Mouse (Mus musculus): Measurements from ENCODE around the gene Itga8.
A peak's percentile ranks its signal among the peaks of the same experiment; 100 is the strongest.

The Itga8 gene

DNA sequence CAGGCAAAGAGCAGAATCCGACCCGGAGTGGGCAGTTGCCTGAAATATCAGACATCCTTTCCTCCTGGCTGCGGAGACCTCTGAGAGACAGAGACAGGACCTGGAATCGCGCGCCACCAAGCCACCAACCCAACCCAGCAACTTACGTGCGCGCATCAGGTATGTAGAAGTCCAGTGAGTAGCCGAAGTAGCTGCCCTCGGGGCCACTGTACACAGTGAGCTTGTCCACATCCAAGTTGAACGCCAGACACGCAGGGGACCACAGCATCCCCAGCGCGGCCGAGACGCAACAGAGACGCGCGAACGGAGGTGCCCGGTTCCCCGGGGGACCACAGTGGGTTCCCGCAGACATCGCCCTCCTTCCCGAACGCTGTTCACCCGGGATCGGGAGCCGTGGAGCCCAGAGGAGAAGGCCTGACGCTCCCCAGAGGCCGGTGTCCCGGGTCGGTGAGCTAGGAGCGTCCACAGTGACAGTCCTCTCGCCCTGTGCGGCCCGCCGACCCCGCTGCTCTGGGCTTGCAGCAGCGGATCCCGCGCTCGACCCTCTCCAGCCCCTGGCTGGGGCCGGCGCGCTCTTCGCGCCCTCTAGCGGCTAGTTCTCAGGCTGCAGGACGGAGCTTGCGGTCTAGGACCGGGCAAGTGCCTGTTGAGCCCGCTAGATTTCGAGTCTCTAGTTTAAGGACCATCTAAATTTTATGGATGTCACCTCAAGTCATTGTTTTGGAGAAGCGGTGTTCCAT is at the start of gene Itga8:
Gene Itga8, minus strand, starts transcription at position 492 of the 740 bp plus-strand sequence.
- DNase-seq (ENCODE audit: low spot score in 2 of 2), result peak; percentile 53 to 83

DNA sequence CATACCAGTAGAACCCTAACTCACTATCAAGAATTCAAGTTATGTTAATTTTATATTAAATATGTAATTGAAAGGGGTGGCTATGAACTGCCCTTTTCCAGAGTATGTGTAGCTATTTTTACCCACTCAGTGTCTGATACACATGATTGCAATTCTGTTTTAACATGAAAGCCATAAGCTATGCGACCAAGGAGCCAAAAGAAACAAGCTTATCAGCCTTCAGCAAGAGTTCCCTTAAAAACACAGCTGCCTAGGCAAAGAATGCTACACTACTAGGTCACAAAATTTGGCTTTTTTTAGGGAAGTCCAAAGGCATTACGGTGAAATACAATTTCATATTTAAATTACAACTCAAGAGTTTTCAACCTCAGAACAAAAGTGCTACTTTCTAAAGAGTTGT is 47.2 kb upstream of the Itga8 start:
- no peak for DNase-seq (ENCODE audit: low spot score in 2 of 2)

DNA sequence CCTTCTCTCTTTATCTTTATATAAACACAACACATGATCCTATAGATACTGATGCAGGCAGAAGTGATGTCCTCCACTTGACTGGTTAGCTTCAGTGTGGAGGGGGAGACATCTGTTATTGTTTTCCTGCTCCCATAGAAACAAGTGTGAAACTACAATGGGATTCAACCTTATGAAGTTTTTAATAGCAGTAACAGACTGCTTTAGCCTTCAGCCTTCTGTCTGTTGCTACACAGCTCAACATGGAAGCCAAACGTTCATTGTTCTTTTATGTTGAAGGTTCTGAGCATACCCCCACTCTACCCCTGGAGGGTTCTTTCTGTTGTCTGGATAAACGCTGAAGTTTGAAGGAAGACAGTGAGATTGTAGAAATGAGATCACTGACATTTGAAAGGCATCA is 30.2 kb upstream of the Itga8 start:
- no peak for DNase-seq (ENCODE audit: low spot score in 2 of 2)

DNA sequence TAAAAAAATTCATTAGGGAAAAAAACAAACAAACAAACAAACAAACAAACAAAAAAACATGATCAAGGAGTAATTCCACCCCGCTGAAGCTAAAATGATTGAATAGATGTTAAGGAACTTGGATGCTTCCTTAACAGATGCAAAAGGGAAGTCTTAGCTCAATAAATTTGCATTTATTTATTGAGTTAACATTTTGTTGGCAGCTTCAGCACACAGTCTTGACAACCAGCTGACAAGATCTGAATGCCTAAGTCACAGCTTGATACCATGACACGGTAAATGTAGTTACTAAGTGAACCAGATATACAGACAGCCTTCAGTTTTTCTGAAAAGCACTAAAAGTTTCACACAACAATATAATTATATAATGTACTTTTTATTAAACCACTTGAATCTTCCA is 27.9 kb upstream of the Itga8 start:
- DNase-seq (ENCODE audit: low spot score in 2 of 2), result no peak

DNA sequence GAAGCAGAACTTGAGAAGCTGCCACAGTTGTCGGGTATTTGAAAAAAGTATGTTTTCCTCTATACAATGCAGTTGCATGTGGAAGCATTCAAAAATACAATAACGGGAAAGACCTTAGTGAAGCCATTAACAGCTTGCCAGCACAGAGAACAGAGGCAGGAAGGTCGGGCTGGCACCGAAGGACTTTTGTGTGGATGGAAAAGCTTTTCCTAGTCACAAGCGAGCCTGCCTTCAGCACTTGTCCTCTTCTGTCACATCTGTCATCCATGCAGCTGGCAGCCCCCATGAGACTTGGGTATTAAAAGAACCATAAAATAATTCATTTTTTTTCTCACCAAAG is 27.3 kb upstream of the Itga8 start:
- no peak for DNase-seq (ENCODE audit: low spot score in 2 of 2)

DNA sequence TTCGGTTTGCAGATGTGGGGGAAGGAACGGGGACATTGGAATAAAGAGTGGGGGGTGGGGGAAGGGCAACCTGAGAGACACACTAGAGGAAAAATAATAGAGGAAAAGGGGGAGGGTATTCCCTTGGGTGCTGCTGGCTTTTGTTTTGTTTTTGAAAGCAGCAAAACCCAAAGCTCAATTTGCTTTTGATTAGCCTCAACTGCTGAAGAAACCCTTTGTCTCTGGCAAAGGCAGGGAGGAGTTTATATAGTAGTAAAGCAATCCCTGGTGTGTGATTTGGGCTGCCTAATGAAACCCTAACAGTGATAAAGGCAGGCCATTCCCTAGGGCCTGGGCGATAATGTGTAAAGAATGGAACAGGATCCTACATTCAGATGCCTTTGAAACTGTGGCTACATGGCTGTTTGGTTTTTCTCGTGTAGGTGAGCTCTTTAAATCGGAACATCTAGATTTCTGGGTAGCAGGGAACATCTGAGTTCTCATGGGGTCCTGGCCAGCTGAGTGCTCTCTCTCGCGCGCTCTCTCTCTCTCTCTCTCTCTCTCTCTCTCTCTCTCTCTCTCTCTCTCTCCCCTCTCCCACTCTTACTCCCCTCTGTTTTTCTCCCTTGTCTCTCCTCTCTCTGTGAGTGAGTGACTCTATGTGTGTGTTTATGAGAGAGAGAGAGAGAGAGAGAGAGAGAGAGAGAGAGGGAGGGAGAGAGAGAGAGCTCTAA is 26.8 kb upstream of the Itga8 start:
- DNase-seq (ENCODE audit: low spot score in 2 of 2), result no peak

DNA sequence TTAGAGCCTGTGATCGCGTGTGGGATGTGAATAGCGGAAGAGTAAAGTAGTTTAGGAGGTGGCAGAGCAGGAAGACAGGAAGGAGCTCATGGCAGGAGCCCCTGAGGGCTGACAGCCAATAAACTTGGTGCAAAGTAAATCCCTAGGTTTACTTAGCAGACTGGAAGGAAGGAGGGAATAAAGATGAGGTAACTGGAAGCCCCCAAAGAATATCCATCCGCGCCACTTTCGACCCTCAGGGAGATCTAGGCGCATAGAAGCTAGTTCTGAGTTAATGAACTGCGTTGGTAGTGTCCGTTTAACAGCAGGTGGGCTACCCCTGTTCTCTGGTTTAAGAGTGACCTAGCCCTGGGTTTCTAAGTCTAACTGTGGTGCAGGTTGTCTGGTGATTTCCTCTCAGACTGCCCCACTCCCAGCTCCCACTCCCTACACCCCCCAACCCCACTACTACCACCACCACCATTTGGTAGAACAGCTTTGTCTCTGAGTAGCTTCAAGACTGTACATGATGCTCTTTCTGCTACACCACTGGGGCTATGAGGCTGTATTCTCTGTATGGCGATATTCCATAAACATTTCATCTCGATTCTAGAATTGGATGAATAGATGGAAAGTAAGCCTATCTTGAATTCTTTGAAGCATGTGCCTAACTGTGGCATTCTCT is 26.1 kb upstream of the Itga8 start:
- DNase-seq (ENCODE audit: low spot score in 2 of 2), result no peak

DNA sequence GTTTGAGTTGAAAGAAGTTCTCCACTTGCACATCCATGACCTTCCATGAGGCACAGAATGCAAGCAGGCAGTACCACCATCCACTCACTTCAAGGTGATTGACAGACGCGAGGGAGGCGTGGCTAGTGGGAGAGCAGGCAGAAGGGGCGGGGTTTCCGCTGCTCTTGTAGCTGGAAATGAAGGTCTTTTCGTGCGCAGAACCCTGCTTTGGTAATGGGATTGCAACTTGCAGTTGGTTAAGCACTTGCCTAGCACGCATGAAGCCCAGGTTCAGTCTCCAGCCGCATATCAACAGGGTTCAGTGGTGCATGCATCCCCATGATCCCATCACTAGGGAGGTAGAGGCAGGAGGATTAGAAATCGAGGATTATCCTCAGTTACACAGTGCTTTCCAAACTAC is 25.5 kb upstream of the Itga8 start:
- DNase-seq (ENCODE audit: low spot score in 2 of 2), result peak in 1 of 2 experiments; percentile 21

DNA sequence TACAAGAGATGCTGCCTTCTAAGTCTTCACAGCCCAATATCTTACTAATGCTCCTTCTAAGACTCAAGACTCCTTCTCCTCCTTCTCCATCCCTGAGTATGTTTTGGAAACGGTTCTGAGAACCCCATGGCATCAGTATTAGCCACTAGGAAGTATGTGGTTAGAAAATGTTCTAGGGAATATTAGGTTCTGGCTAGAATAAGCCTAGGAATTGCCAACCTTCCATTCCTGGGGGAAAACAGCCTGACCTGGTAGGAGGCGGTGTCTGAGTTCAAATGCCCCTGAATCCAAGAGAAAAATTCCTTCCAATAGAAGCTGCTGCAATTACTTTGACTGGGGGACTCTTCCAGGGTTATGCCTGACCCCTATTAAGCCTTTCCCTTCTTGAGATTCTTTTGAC is 24.1 kb upstream of the Itga8 start:
- no peak for DNase-seq (ENCODE audit: low spot score in 2 of 2)

DNA sequence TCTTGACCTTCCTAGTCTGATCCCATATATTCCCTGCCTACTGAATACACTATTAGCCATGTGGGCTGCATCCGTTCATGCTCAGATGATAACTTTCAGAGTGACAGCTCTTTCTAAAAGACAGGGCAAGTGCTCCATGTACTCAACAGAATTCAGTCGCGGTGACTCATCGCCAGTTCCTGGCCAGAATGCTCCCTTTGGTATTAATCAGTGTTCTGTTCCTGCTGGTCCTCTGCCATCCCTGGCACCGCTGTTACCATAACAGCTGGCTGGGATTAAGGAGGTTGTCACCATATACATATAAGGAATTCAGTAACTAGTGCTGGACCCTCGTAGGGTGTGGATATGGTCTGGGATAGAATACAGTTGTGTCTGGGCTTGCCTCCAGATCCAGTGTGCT is 23.7 kb upstream of the Itga8 start:
- DNase-seq (ENCODE audit: low spot score in 2 of 2), result no peak

DNA sequence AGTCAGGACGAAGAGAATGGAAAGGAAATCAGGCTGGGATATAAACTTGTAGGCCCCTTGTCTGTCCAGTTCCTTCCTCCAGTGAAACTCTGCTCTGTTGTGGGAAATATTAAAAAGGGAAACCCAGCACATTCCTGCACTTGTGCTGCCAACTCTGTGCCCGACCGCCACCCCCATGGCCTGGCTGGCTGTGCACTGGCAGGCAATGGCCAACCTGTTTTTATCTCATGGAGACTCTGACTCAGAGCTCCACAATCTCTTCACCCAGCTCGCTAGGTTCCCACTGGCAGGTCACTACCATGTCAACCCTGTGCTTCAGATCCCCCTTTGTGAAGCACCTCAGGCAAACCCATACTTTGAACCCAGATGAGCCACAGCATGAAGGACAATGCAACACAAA is 19.2 kb upstream of the Itga8 start:
- DNase-seq (ENCODE audit: low spot score in 2 of 2), result no peak

DNA sequence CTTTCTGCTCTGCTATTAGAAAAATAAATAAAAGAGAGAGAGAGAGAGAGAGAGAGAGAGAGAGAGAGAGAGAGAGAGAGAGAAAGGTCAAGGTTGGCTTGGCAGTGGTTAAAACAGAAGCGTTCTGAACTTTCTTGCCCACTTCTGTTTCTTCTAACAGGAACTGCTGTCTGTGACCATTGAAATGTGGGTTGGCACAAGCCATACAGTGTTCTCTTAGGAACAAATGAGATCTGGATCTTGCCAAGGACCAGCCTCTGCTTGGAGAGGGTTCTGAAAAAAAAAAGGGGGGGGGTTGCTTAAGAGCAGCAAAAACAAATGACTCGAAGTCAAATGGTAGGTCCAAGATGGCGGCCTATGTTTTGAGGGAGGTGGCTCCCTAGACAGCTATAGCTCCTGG is 17.0 kb upstream of the Itga8 start:
- DNase-seq (ENCODE audit: low spot score in 2 of 2), result no peak

DNA sequence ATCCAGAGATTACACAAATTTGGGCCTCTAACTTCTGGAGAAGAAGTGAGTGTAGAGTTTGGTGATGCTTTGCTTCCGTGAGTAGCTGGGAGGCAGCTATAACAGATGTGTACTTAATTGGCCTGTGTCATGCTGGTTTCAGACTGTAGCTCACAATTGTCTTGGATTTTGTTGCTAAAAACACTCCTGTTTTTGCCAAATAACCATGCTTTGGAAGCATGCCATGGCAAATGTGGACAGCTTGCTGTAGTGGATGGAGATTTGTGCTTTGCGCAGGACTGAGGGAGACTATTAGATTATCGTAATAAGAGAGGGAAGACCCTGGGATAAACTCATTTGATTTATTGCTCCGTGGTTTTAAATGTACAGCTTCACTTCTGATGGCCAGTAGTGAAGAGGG is 16.3 kb upstream of the Itga8 start:
- no peak for DNase-seq (ENCODE audit: low spot score in 2 of 2)

DNA sequence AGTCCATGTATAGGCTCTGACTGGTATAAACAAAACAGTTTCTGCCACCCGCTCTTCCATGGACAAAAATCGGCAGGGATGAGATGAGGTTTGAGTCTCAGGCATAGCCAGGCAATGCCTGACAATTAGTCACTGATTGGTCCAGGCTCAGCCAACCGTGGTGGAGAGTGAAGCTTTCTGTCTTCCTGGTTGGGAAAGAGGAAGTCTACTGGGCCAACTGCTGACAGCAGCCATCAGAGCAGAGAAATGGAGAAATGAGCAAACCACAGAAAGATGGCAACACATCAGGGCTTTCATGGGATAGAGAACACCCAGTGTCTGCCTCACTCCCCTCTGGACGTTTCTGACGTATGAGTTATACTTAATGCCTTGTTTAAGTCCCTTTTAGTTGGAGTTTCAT is 15.6 kb upstream of the Itga8 start:
- no peak for DNase-seq (ENCODE audit: low spot score in 2 of 2)

DNA sequence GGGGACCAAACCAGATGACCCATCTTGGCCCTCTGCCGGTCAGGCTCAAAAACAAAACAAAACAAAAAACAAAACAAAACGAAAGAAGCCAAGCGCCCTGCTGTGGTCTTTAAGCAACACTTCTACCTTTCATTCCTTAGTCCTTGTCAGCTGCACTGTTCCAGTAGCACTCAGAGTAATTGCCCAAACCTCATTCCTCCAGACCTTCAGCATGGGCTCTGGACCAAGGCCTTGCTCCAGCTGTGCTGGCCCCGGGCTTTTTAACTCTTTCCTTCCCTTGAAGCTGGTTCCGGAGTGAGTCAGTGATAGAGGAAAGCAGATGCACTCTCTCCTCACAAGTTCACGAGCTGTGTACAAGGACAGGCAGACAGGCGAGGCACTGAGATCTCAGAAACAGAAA is 14.6 kb upstream of the Itga8 start:
- DNase-seq (ENCODE audit: low spot score in 2 of 2), result no peak

DNA sequence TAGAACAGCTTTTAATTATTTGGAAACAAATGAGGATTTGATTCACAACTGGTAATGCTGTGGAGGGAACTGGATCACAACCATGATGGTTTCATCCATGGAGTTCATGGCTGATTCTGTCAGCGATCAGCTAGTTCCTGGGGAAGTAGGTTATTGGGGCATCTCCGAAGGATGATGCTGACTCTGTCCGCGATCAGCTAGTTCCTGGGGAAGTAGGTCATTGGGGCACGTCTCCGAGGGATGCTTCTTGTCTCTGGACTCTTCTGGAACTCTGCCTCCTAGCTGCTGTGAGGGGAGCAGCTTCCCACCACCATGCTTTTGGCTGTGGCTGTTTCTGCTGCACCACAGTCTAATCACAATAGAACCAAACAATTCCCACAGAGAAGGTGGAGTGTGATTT is 12.3 kb upstream of the Itga8 start:
- no peak for DNase-seq (ENCODE audit: low spot score in 2 of 2)

DNA sequence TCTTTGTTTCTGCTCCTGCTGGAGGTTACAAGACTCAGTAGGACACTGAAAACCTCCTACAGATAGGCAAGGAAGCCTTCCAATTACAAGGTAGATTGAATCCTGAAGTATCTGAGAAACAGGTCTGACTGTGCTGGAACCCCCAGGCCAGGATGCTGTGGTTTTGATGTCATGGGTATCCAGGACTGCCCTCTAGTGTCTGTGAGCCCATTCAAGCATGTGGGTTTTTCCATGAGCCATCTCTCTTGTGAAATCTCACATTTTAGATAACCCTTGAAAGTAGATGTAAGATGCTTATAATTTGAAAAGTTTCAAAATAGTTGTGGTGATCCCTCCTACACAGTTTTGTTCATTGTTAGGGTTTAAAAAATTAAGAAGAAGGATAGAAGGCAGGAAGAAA is 6.7 kb upstream of the Itga8 start:
- DNase-seq (ENCODE audit: low spot score in 2 of 2), result no peak

DNA sequence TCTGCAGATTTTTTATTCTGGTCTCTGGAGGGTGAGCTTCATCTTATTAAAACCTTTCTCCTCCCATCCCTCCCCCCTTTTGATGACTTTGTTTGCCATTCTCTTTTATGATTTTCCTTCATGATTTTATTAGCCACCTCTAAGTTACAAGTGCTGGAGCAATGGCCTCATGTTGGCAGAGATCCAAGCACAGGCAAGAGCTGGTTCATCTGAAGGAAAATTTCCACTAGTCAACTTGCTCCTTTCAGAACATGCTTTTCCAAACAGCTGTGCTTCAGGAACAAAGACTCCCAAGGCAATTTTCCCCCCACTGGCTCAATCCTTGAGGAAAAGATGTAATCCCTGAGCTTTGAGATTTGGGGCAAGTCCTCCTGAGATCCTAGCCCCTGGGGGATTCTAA is 5.6 kb upstream of the Itga8 start:
- no peak for DNase-seq (ENCODE audit: low spot score in 2 of 2)

DNA sequence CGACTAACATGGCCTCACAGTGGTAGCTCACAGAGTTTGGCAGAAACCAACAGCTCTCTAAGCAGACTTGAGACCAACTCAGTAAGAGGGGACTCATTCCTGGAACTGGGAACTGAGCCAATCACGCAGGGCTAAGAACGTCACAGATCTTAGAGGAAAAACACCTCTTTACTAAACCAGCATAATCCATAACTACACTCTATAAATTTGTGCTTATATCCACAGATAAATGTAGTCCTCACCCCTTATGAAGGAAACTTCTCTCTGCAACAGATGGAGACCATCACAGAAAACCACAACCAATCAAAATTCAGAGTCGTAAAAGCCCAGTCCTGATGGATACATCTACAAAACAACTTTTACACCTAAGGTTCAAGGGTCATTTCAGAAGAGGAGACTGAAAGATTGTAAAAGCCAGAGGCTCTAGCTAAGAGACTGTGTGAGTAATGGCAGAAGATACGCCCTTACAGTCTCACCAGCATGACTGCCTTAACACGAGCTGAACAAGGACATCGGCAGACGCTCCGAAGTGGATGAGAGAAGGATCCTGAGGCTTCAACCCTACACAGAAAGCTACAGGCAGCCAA is 3.4 kb upstream of the Itga8 start:
- no peak for DNase-seq (ENCODE audit: low spot score in 2 of 2)

DNA sequence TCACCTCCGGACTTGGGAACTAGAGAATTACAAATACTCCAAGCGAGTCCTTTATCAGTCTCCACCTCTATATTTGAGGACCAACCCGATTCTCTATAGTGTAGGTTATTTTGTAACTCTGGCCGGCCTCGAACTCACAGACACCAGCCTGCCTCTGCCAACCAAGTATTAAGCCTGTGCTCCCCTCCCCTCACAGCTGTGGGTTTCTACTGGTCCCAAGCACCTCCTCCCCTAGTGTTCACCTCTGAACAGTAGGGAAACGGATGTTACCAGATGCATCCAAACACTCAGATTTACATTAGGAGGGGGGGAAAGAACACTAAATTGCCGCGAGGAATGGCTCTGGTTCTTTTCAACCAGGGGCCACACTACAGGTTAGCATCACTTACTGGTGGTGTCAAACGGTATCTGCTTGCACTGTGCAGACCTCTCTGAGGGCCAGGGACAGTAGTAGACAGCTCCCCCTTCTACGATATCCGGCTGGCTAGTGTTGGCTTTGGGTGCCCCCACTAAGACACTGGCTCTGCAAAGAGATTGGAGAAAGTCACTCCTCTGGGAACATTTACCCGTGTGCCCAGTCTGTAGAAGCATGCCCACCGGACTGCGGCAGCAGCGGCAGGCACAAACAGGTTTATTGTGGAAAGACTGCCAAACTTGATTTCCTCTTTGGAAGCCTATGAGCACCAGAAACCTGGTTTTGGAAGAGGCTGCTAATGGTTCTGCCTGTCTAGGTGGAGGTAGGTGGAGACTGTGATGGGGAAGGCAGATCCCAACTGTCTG is 1.1 kb downstream of the Itga8 start:
- no peak for DNase-seq (ENCODE audit: low spot score in 2 of 2)

DNA sequence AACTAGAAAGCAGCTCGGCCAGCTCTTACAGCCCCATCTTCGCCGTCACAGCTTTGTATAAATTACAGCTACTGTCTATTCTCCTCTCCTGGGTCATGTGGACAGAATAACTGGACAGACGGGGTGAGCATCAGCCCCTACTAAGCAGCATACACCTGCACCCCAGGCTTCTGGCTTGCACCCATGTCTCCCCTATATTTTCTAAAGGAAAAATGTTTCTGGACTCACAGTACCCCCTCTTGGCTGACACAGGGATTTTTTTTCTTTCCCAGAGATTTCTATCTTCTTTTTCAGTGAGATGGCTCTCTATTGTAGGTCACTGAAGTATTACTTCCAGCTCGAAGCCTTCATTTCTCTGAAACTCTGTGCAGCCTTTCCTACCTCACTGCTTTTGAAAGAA is 4.4 kb downstream of the Itga8 start:
- no peak for DNase-seq (ENCODE audit: low spot score in 2 of 2)

DNA sequence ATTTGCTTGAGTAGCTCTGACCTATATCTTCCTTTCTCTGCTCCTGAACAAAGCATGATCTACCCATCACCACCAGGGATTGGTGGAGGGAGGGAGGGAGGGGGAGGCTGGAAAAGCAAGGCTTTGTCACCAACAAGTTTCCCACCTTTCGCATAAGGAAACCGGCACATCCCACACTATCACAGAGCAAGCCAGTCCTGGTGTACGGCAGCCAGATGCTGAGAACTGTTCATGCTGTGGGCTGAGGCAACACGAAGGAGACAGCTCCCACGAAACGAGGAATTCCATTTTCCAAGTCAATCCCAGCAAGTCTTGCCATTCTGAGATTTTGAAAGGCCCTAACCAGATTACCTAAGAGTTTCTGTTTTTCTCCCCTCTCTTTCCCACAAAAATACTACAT is 6.6 kb downstream of the Itga8 start:
- DNase-seq (ENCODE audit: low spot score in 2 of 2), result no peak

Data from frontal cortex, postnatal 10 days (tissue).